Mouse (Mus musculus) kidney, postnatal 4 days (tissue): ENCODE measurements around the gene Ccdc81.

Experiments
- DNase-seq, 2 experiments: peaks; one replicate each; pipeline ENCODE4 v3.0.0; 2021; ENCODE audit warnings: mixed read lengths in 2 of 2

The Ccdc81 gene

GRCm38 (mm10) chr7:89903442-89904343 lies at the start of gene Ccdc81:
Ccdc81 (minus strand) TSS chr7:89903629.
- peak; percentile 33 to 43 for DNase-seq

DNA sequence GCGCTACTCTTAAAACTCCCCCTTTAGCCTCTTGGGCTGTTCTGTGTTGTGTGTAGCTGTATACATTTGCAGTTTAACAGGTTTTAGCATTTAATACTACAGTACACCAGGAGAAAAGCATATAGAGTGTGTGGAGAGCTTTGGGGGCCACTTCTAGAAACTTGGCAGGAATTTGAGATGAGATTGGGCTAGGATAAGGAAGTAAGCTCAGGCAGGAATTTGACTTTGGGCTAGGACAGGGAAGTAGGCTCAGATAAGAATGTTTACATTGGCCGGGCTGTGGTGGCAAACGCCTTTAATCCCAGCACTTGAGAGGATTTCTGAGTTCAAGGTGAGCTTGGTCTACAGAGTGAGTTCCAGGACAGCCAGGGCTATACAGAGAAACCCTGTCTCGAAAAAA lies 46.0 kb upstream of the Ccdc81 start:
- DNase-seq = no peak

DNA sequence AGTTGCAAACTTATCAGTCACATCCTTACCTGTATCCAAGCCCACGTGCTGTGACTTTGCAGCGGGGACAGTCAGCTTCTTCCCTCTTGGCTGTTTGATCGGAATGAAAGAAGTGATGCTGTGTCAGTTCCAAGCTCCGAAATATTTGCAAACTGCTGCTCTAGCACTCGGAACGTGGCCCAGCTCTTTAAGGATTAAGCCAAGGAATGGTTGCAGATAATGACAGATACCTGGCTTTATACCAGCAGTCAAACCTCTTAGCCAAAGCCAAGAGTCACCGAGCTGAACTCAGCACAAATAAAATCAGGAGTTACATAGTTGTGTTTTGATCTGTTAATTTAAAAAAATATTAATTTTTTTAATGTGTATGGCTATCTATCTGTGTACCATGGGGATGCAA lies 44.6 kb upstream of the Ccdc81 start:
- DNase-seq = no peak

DNA sequence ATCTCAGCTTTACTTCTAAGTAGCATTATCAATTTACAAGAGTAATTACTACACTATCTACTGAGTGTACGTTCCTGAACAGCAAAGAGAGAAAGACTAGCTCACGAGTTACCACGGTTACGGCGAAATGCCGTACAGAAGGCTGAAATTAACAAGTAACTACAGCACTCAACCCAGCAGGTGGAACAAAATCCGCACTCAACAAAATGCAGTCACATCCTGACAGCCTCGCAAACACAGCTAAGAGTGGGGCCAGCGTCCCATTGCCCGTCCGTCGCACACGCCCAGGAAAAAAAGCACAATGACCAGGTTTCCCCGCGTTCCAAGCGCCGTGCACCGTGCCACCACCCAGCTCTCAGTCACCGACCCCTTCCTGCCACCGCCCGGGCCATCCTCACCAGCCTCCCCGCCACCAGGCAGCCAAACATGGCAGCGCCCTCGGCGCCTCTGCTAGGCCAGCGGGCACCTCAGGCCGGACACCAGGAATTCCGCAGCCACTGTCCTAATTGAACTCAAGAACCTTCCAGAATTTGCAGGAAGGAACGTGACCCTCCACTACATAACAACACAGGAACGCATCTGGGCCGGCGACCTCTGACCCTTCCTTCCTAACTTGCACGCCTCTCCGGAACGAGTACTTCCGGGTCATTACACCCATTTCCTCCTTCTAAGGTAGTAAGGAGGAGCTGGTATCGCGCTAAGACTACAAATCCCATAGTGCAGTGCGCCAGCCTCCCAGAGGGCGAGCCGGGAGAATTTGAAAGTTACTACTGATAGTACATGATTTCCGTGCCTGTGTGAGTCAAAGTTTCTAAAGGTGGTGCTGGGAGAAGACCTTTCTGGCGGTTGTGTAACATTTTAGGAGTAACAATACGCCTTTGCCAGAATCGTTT lies 37.4 kb upstream of the Ccdc81 start, which contains the start of gene Hikeshi:
Hikeshi (minus strand) TSS at position 634 of the 893 bp plus-strand sequence.
- DNase-seq = peak; percentile 93 to 95

DNA sequence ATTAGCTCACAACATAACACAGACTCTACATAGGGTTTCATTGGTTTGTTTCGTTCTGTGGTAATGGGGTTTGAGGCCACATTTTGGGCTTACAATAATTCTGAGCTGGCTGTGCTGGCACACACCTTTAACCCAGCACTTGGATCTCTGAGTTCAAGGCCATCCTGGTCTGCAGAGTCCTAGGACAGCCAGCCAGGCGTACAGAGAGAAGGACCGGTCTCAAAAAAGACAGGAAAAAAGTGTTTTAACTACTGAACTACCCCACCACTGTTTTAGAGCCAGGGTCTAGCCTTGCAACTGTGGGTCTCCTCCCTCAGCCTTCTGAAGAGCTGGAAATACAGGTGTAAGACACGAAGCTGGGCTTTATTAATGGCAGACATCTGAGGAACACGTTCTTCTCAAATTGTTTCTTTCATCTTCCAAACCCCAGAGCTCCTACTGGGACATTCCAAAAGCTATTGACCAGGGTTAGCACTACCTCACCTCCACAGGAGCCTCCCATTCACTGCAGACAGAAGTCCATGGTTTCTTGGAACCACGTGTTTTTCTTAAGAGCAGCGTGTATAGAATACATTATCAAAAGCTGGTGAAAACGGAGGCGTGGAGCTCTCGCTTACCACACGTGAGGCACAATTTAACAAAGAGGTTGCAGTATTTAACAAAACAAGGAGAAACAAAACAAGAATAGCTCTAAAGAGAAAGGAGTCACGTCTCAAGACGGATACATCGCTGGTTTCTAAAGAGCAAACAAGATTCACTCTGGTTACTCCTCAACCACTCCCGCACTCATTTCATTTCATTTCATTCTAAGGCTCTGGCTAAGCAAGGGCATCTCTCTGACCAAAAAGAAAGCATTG lies 36.3 kb upstream of the Ccdc81 start:
- DNase-seq = peak in 1 of 2 experiments; percentile 3

DNA sequence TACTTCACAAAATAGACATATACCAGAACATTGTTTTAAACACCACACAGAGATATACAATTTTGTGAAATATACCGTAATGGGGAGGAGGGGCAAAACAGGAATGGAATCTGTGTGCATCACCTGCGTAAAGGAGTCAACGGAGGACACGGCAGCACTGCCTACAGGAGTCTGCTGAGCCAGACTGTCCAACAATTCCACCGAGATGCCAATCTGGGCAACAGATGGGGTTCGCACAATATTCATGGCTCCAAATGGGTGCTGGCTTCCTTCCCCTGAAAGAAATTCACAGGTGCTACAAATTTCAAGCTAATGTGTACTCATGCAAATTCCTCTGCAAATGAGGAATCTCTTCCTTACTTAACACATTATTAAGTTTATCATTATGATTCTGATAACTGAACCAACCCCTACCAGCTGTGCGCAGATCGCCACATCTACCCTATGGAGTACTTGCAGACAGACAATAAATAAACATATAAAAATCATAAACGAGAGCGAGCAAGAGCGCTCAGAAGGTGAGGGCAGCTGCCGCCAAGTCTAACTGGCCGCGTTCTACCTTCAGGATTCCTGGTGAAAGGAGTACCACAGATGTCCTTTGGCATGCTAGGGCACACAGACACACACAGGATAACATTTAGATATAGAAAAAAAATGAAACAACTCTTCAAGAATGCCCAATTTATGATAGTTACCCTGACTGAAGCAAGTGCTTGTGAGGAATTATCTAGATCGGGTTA lies 20.2 kb upstream of the Ccdc81 start:
- DNase-seq = no peak

GRCm38 (mm10) chr7:89917776-89918175 lies 14.3 kb upstream of the Ccdc81 start:
- DNase-seq = no peak

DNA sequence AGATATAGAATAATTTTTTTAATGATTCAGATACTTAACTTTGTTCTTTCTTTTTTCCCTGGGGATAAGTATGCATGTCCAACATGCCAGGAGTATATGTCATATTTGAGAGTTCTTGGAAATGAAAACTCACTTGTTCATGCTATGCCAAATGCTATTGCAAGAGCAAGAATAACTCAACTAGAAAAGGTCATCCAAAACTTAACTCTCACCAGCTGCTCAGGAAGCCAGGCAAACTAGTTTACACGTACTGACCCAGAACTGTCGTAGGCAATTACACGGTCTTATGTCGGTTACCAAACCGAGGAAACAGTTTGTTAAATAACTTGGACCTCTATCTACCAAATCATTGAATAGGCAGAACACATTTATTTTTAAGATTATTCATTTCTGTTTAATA lies 13.3 kb upstream of the Ccdc81 start:
- DNase-seq = no peak

DNA sequence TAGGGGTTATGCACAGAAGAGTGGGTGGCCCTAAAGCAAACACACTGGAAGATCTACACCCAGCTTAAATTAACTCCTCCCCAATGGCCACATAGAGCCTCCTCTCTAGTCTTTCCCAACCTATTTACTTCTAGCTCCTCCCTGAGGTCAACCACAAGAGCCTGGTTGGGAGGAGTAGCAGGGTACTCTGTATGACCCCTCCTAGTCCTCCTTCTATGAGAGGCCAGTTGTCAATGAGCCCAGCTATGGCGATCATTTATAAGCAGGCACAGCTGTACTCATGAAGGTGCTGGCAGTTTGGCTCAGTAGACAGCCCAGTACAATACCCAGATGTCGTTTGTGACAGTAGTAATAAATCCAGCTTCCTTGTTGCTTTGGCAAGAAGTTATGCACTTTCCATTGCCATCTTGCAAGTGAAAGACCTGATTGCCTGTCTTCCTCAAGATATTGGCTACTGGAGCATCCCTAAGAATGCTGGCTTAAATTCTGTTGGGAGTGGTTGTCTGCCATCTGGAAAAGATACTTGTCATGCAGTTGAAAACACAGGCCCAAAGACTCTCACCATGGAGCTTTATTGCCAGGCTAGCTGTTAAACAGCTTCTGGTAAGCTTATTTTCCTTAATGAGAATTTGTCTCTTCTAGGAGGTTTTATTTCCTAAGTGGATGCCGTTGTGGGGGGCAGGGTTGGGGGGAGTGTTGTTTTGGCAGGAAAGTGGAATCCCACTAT lies 10.2 kb upstream of the Ccdc81 start:
- no peak for DNase-seq

DNA sequence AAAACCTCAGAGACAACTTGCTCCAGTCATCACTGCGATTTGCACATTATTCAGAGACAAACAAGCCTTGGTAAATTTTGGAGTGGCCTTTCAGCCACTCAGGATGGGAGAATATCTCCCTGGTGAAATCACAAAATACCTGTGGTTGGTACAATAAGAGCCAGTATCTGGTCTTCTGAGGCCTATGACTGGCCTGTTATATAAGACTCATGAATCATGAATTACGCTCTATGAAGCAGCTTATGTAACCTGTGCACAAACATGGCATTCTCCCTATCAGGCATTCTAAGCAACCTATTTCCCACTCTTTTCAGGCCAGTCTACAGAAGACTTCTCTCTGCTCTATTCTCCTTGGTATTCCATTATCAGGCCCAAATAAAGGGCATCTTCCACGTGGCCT lies 8.9 kb upstream of the Ccdc81 start:
- DNase-seq = no peak

GRCm38 (mm10) chr7:89909711-89910110 lies 6.3 kb upstream of the Ccdc81 start:
- DNase-seq = peak in 1 of 2 experiments; percentile 6

DNA sequence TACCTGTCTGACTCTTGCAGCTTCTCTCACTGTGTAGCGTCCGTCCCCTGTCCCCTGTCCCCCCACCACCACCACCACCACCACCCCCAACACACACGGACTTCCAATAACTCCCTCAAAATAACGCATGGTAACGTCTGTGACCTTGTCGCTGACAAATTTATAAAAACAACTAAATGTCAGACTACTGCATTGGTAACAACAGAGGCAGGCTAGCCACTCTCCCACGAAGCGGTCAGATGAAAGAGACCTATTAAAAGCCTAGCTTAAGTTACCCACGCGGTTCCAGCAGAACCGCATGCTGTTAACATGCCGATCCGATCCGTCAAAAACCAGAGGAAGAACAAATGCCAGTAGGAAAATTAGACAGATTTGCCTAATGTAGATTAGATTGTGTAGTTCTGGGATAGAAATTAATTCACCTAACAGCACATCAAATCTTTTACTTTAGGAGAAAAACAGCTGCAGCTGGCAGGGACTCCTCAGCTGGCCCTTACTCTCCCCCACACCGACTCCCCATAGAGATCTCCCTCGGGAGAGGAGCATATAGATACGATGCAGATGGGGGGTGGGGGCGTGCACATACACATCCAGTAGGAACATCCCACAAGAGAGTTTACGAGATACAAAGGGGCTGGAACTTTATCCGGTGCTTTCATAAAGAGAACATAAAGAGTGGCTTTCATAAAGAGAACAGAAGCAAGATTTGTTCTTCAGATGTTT lies 5.6 kb upstream of the Ccdc81 start:
- no peak for DNase-seq

- no peak for DNase-seq
These were observed 5.0 kb upstream of the Ccdc81 start for GRCm38 (mm10) chr7:89908421-89908820.

GRCm38 (mm10) chr7:89907950-89908349 lies 4.5 kb upstream of the Ccdc81 start:
- peak; percentile 86 to 87 for DNase-seq

DNA sequence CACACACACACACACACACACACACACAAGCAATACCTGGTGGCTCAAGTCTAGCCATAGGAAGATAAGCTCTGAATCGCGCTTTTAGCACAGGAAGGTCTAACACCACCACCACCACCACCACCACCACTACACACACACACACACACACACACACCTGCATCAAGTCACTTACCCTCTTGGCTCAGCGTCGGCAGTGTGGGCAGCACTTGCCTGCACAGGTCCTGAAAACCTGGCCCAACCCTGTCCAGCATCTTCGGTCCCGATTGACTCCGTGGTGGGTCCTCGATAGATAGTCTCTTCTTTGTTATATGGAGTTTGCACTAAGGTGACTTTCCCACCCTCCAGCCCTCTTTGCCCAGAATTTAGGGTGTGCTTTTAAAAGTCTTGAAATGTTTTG lies 422 bp downstream of the Ccdc81 start:
- DNase-seq = no peak

GRCm38 (mm10) chr7:89891856-89892255 lies 11.6 kb downstream of the Ccdc81 start:
- peak; percentile 45 to 55 for DNase-seq

DNA sequence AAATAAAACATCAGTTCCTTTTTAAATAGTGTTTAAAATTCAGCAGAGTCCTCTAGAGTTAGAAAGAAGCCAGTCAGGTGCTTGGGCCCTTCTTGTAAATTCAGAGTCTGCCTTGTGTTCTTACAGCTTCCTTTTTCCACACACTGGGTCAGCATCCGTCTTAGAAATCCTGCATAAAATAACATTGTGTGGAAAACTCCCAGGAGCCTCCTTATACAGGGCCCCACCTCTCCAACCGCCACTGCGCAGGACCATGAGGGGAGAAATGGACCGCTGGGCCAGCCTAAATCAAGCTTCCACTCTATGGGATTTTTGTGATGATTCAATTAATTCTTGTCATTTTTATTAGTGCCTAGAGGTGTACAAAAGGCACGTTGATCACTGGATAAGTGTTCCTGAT lies 12.0 kb downstream of the Ccdc81 start:
- DNase-seq = no peak

- DNase-seq = no peak
These were observed 18.9 kb downstream of the Ccdc81 start for GRCm38 (mm10) chr7:89884551-89884950.

- no peak for DNase-seq
These were observed 23.7 kb downstream of the Ccdc81 start for GRCm38 (mm10) chr7:89879686-89880085.

- no peak for DNase-seq
These were observed 36.2 kb downstream of the Ccdc81 start for GRCm38 (mm10) chr7:89867221-89867620.
